Mouse (Mus musculus) layer of hippocampus, adult 11-12 months (tissue): ENCODE data around the gene Gnai2.
"Not testable (repeated sequence)": the region's sequence is repeated elsewhere in the genome, so short reads cannot be mapped to it uniquely, and the experiment has no call there.

ENCODE experiments used
- DNase-seq: peaks from one replicate; pipeline ENCODE4 v3.0.0; 2022; ENCODE audit warnings: low spot score

Gnai2 gene

GRCm38 (mm10) chr9:107586974-107587832 lies 48.0 kb downstream of the Gnai2 start, which contains the start of gene Ifrd2:
Gene Ifrd2 (plus strand): TSS chr9:107587642.
- DNase-seq, result peak; percentile 98

DNA sequence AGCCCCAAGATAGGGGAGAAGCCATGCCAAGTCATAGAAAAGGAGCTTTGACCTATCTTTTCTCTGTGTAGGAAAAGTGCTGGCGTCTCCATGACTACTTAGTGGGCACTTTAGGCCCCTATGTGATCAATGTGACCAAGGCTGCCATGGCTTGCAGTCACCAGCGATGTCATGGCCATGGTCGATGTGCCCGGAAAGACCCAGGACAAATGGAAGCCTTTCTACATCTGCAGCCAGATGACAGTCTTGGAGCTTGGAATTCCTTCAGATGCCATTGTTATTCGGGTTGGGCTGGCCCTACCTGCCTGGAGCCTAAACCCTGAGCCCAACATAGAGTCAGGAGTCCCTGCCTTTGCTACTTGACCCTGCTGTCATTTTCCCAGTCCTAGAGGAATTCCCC lies 48.7 kb downstream of the Gnai2 start:
- DNase-seq, result no peak

DNA sequence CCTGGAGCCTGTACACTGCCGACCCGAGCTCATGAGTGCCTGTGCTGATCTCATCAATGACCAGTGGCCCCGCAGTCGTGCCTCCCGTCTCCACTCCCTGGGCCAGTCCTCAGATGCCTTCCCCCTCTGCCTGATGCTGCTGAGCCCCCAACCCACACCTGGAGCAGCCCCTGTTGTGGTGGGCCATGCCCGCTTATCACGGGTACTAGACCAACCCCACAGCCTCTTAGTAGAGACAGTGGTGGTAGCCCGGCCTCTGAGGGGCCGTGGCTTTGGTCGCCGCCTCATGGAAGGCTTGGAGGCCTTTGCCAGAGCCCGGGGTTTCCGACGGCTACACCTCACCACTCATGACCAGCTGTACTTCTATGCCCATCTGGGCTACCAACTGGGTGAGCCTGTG lies 52.0 kb downstream of the Gnai2 start:
- DNase-seq, result no peak

DNA sequence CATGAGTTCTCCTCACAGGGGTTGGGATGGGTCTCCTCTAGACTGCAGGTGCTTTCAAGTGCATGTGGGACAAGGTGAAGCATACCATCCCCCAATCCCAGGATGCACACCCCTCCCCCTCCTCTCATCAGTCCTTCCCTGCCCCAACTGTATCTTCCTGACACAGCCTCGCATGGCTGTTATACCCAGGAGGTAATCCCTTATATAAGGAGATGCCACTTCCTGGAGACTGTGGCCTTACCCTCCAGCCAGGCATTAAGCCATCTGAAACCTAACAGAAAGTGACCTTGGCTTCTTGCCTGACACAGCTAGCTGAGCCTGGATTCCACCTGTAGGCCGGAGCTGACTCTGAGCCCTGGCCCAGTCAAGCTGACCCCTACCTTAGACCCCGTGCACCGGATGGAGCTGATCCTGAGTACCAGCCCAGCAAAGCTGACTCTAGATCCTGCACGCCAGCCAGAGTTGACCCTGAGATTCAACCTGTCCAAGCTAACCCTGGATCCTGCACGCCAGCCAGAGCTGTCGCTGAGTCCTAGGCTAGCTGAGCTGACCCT lies 52.6 kb downstream of the Gnai2 start:
- no peak for DNase-seq

DNA sequence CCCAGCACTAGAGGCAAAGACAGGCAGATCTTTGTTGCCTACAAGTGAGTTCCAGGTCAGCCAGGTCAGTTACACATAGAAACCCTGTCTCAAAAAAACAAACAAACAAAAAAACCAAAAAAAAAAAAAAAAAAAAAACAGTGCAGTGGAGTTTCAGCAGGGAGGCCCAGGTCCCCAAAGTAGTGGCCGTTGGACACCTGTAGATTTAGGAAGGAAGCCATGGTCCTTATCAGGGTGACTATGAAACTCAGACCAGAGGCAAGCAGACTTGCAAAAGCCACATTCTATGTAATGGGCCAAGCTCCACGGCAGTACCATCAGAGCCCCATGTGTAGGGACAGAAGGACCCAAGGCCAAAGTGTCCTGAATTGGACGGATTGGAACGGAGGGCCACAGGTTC lies 53.6 kb downstream of the Gnai2 start:
- DNase-seq, result no peak

- peak; percentile 91 for DNase-seq
Measured at GRCm38 (mm10) chr9:107580501-107581317, 54.5 kb downstream of the Gnai2 start, which contains the start of gene Hyal3. Gene Hyal3 (plus strand): TSS chr9:107580818.

GRCm38 (mm10) chr9:107579023-107579900 lies 55.9 kb downstream of the Gnai2 start:
- no peak for DNase-seq

GRCm38 (mm10) chr9:107578587-107578986 lies 56.6 kb downstream of the Gnai2 start, which contains the start of gene Naa80:
Gene Naa80 (plus strand): TSS chr9:107578887.
- no peak for DNase-seq

DNA sequence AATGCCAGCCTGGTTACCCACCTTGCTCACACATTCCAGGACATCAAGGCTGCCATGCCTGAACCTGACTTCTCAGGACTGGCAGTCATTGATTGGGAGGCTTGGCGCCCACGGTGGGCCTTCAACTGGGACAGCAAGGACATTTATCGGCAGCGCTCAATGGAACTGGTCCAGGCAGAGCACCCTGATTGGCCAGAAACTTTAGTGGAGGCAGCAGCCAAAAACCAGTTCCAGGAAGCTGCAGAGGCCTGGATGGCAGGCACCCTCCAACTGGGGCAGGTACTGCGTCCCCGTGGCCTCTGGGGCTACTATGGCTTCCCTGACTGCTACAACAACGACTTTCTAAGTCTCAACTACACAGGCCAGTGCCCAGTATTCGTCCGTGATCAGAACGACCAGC lies 57.3 kb downstream of the Gnai2 start:
- DNase-seq, result no peak

- DNase-seq, result peak; percentile 48
Measured at GRCm38 (mm10) chr9:107576357-107577107, 58.6 kb downstream of the Gnai2 start, which contains the start of gene Hyal1. Gene Hyal1 (plus strand): TSS chr9:107576927.

DNA sequence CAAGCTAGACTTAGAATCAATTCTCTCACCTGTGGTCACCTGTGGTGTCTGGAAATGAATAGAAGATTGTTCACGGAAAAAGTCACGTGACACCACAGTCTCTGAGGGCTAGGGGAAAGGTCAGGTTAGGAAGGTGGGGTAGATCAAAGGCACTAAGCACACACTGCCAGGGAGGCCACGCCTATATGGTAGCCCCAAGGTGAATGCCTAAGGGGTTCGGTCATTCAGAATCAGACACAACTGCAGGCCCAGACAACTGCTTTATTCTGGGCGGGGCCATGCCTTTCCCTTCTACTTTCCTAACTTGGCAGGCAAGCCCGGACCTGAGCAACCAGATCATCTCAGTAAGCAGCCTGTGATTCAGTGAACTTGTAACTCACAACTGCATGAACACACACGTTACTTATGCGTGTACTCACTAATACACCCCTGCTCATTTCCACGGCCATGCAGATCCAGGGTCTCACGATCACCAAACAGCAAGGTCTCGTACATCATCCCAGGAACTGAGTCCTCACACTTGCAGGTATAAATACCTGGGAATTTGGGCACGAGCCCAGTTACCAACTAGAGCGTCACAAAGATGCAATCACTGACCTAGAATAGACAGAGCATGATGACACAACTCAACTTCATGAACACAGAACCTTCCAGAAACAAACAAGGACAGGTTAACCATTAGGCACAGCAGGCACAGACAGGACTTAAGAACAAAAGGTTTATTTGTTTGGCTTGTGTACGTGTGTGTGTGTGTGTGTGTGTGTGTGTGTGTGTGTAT lies 59.4 kb downstream of the Gnai2 start:
- DNase-seq, result no peak

- not testable (repeated sequence) for DNase-seq
Measured at GRCm38 (mm10) chr9:107573774-107574173, 61.4 kb downstream of the Gnai2 start.

DNA sequence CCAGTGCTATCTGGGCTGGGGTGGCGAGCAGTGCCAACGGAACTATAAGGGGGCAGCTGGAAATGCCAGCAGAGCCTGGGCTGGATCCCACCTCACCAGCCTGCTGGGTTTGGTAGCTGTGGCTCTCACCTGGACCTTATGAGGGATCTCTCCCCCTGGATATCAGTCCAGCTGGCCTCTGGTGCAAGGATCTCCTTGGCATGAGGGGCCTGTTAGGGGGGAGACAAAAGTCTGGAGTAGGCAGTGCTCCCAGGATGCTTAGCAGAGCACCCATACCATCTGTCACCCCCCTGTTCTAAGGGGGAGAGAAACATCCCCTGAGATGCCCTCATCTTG lies 62.9 kb downstream of the Gnai2 start:
- no peak for DNase-seq

DNA sequence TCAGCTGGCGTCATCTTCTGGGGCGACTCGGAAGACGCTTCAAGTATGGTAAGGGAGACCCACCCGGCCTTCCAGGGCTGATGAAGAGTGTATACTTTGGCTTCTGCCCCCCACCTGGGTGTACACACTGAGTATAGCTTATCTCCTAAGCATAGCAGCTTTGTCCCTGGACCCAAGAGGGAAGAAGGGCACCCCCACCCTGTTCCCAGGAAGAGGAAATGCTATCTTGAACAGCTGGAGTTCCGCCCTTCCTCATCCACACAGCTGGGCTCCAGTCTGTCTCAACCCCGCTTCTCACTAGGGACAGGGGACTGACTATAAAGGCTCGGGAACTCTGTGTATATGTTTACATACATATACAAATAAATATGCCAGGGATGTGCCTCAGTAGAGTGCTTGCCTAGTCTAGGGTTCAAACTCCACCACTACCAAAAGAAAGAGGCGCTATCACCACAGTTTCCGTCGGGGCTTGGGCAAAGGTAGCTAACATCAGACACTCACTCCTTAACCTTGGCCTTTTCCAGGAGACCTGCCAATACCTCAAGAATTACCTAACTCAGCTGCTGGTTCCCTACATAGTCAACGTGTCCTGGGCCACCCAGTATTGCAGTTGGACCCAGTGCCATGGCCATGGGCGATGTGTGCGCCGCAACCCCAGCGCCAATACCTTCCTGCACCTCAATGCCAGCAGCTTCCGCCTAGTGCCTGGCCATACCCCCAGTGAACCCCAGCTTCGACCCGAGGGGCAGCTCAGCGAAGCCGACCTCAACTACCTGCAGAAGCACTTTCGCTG lies 63.4 kb downstream of the Gnai2 start:
- DNase-seq, result no peak

DNA sequence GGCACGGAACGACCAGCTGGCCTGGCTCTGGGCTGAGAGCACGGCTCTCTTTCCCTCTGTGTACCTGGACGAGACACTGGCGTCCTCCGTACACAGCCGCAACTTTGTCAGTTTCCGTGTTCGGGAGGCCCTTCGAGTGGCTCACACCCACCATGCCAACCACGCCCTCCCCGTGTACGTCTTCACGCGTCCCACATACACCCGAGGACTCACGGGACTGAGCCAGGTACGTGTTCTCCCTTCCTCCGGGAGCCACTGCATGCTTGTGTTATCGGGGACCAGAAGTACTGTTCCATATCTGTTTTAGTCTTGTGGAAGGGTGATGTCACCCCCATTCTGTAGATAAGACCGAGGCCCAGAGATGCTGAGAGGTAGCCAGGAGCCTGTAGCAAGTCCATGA lies 64.3 kb downstream of the Gnai2 start:
- DNase-seq, result no peak

DNA sequence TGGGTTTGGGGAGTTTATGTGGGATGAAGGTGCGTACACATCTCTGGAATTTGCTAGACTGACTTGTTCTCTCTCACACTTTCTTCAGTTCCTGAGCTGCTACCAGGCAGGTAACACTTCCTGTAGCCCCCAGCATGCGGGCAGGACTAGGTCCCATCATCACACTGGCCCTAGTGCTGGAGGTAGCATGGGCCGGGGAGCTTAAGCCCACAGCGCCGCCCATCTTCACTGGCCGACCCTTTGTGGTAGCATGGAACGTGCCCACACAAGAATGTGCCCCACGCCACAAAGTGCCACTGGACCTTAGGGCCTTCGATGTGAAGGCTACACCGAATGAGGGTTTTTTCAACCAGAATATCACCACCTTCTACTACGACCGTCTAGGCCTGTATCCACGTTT lies 65.2 kb downstream of the Gnai2 start:
- no peak for DNase-seq

DNA sequence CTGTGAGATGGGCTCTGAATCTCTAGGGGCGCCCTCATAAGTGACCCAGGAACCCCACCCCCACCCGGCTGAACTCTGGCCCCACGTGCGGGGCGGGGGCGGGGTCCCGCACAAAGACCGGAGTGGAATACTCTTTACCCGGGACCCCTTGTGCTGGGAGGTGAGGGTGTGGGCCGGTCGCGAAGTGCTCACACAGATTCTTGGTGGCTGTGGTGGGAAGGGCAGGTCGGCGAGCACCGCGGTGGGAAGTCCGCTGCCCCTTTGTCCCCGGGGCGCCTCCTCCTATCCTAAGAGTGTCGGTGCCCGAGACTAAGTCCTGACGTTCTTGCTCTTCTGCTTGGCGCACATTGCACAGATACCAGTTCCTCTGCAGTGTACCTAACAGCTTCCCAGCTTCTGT lies 65.9 kb downstream of the Gnai2 start:
- no peak for DNase-seq

GRCm38 (mm10) chr9:107568331-107569261 lies 66.6 kb downstream of the Gnai2 start:
- peak; percentile 87 for DNase-seq
